Mouse (Mus musculus) ES-E14 (cell line): ENCODE data around the gene Sppl2b. TPM values are rescaled to one million over a fixed set of nuclear protein-coding genes. Genes with fewer than 3 reads are reported as not detected.
A peak's percentile ranks its signal among the peaks of the same experiment; 100 is the strongest.

Experiments used
- DNase-seq: peaks from one replicate; pipeline ENCODE4 v3.0.0-alpha.2; 2013; ENCODE audit warnings: low read depth, low spot score
- H3K27ac ChIP-seq: 2 replicates; pipeline ENCODE4 v1.5.1; 2012; ENCODE audit warnings: low read depth, mild to moderate bottlenecking, low read length, moderate library complexity, mixed read lengths; ENCODE audit not compliant: poor library complexity, insufficient read depth, severe bottlenecking
- H3K36me3 ChIP-seq: 2 replicates; pipeline ENCODE4 v1.6.1; 2012; ENCODE audit warnings: mild to moderate bottlenecking, low read length, moderate library complexity, mixed read lengths; ENCODE audit not compliant: control insufficient read depth, poor library complexity, insufficient read depth, severe bottlenecking
- H3K4me1 ChIP-seq, 2 experiments: fragments of 150-350 bp in 1 of 2; sonication (generic) in 1 of 2; 2 replicates each; pipeline ENCODE4 v1.6.1; 2012; ENCODE audit warnings: low read length in 2 of 2, mild to moderate bottlenecking in 1 of 2, mixed read lengths in 1 of 2; ENCODE audit not compliant: control insufficient read depth in 2 of 2, insufficient read depth in 2 of 2, poor library complexity in 1 of 2
- H3K4me3 ChIP-seq, 2 experiments: fragments of 150-350 bp in 1 of 2; sonication (generic) in 1 of 2; 2 replicates each; pipeline ENCODE4 v1.5.1; 2012; ENCODE audit warnings: low read length in 2 of 2, low read depth in 1 of 2, mild to moderate bottlenecking in 1 of 2, mixed read lengths in 1 of 2; ENCODE audit not compliant: insufficient read depth in 1 of 2, poor library complexity in 1 of 2, severe bottlenecking in 1 of 2
- H3K9ac ChIP-seq: 2 replicates; pipeline ENCODE4 v1.6.1; 2012; ENCODE audit warnings: low read depth, mild to moderate bottlenecking, low read length, mixed read lengths; ENCODE audit not compliant: poor library complexity, insufficient read depth, severe bottlenecking
- H3K9me3 ChIP-seq: fragments of 150-350 bp; sonication (generic); 2 replicates; pipeline ENCODE4 v1.6.1; 2012; ENCODE audit warnings: low read depth, mild to moderate bottlenecking, low read length; ENCODE audit not compliant: control insufficient read depth, insufficient read depth
- CHD2 ChIP-seq: IDR thresholded peaks from 2 replicates; pipeline ENCODE4 v1.6.1; 2014; ENCODE audit warnings: mild to moderate bottlenecking, low read depth, low read length, inconsistent platforms
- HCFC1 ChIP-seq: IDR thresholded peaks from 2 replicates; pipeline ENCODE4 v1.6.1; 2012; ENCODE audit warnings: low read length, inconsistent platforms, borderline replicate concordance; ENCODE audit not compliant: insufficient read depth
- MAFK ChIP-seq: IDR thresholded peaks from 2 replicates; pipeline ENCODE4 v1.6.1; 2014; ENCODE audit warnings: mild to moderate bottlenecking, low read depth, low read length, inconsistent platforms; ENCODE audit not compliant: insufficient read depth
- ZC3H11A ChIP-seq: IDR thresholded peaks from 2 replicates; pipeline ENCODE4 v1.6.1; 2012; ENCODE audit warnings: low read depth, mild to moderate bottlenecking, inconsistent platforms, low read length, borderline replicate concordance
- ZNF384 ChIP-seq: IDR thresholded peaks from 2 replicates; pipeline ENCODE4 v1.6.1; 2012; ENCODE audit warnings: low read depth, low read length, inconsistent platforms
- in situ Hi-C, 2 experiments: fragments of 600-800 bp; cut with MboI; formaldehyde crosslinking; loops; one replicate each; pipeline ENCODE4 v1.15.1; 2025; ENCODE audit warnings: low sequenced_read_pairs in 2 of 2, inconsistent platforms in 1 of 2; ENCODE audit not compliant: unreplicated experiment in 2 of 2
- total RNA-seq: library from RNA; depleted of rRNA; stranded (reverse); fragments of 300-350 nt; gene quantifications from 2 replicates; pipeline ENCODE4 v1.2.3, GENCODE M21; 2012

Sppl2b gene
- total RNA-seq, 1 experiment, result 38.9 TPM

DNA sequence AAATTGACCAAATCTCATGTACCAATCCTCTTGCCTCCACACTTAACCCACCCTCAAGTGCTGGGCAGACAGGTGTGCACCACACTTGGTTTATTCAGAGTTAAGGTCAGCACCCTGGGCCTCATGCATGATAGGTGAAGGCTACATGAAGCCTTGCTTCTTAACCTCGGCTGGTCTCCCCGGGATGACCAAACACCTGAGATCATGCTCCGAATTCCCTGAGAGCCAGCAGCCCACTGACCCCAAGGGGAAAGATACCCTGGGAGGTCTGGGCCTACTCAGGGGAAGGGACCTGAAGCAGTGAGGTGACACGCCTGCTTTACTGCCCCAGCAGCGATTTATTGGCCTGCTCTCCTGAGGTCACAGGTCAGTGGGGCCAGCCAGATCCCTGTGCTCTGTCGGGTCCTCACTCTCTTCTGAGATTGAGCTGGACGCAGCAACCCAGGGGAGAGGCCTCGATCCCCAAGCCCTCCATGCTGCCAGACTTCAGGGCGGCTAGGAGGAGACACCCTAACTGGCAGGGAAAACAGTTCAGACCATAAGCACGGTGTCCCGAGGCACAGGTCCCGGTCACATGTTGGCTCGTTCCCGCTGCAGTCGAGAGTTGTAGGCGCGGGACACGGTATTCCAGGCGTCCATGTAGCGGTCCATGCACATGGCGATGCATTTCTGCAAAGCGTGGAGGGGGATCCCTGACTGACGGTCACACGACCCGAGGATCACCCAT, 44.7 kb downstream of the Sppl2b start:
- Histone ChIP-seq H3K27ac (peak overlapping the region; percentile 37; the same call in 1 of the 2 replicates), H3K9ac (peak overlapping the region; percentile 92), H3K4me1 (peaks cover 0 to 22% of the 10 kb centered on the region in 2 experiments; a peak in 1 of 4 replicates), H3K9me3 (no peaks in the 10 kb centered on the region), H3K36me3 (peaks cover 38% of the 10 kb centered on the region), H3K4me3 (peak overlapping the region; percentile 84 to 94)
- DNase-seq, result no peak
- no peak for TF ChIP-seq ZNF384
- 0 out of 2 replicates have a peak, but pooled peaks have one; percentile 10 for TF ChIP-seq HCFC1
- in situ Hi-C loops, result no loop called here

DNA sequence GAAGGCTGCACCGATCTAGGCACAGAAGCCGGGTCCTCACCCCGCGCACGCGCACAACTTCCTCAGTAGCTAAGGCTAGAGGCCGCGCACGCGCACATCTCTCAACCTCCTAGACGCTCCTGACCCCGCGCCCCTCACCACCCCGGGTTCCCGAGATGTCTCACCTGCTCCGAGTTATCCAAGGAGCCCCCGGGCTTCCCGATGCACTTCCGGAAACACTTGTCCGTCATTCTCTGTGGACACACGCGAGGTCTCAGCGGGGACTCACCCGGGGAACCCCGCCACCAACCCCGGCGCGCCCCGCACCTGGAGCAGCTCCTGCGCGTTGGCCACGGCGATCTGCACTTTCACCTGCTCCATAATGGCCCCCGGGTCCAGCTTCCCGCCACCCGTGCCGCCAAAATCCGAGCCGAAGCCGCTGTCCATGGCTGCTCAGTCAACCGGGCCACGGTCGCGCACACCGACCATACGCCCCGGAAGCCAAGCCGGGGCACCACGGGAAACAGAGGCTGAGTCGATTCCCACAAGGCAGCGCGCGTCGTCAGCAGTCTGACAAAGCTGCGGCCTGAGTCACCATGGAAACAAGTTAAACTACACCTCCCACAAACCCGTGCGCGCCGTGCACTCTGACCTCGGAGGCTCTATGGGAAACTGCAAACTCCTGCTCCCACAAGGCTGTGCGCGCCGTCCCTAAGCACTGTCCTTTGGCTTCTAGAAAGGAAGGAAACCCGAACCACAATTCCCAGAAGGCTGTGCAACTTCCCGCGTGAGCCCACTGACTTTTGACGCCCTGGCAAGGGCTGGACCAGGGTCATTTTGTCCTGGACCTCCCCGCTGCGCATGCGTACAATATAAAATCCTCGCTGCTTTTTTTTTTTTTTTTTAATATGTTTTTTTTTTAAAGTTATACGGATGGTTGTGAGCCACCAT, 45.5 kb downstream of the Sppl2b start, which contains the start of gene Timm13:
TSS of gene Timm13 (minus strand) at position 652 of the 930 bp plus-strand sequence.
- no peaks in the 10 kb centered on the region for H3K9me3 ChIP-seq
- peak within 1 kb of the TSS; percentile 92 for H3K9ac ChIP-seq
- TF ChIP-seq ZC3H11A (no peak), HCFC1 (peak; percentile 99), MAFK (peak; percentile 69; the same call in 1 of the 2 replicates), CHD2 (peak; percentile 96), ZNF384 (peak; percentile 93; the same call in 1 of the 2 replicates)
- peak within 1 kb of the TSS; percentile 74 for H3K27ac ChIP-seq
- H3K36me3 ChIP-seq, result peaks cover 43% of the 10 kb centered on the region
- peak; percentile 99 for DNase-seq
- peak within 1 kb of the TSS; percentile 84 to 94 for H3K4me3 ChIP-seq
- peaks cover 0 to 22% of the 10 kb centered on the region in 2 experiments; a peak in 1 of 4 replicates for H3K4me1 ChIP-seq
- in situ Hi-C loops, result no loop called here

GRCm38 (mm10) chr10:80901409-80902272, 46.6 kb downstream of the Sppl2b start:
- 0 out of 2 replicates have a peak overlapping the region, but pooled peaks have one; percentile 3 for H3K9ac ChIP-seq
- H3K27ac ChIP-seq, result no peak overlapping the region
- H3K4me1 ChIP-seq, result peaks cover 0 to 22% of the 10 kb centered on the region in 2 experiments; a peak in 1 of 4 replicates
- no peaks in the 10 kb centered on the region for H3K9me3 ChIP-seq
- in situ Hi-C loops, result no loop called here
- DNase-seq, result no peak
- 0 out of 4 replicates have a peak overlapping the region, but pooled peaks of 1 of the 2 experiments have one; percentile 10 for H3K4me3 ChIP-seq
- TF ChIP-seq MAFK (no peak), HCFC1 (no peak), CHD2 (no peak), ZNF384 (no peak), ZC3H11A (no peak)
- peaks cover 45% of the 10 kb centered on the region for H3K36me3 ChIP-seq
